Mouse (Mus musculus): Measurements from ENCODE around the gene Casp12. TPM values are rescaled to one million over a fixed set of nuclear protein-coding genes. Genes with fewer than 3 reads are reported as not detected.

Gene Casp12
- total RNA-seq, 2 experiments from 2014 or later, result 0.18 to 0.59 TPM

Other genes with a start within 250 kb of the Casp12 start
- gene Casp1, start 46.9 kb upstream of the Casp12 start, total RNA-seq (2015), result 132 and 154 TPM in 2 replicates
- gene Casp1, start 46.9 kb upstream of the Casp12 start, total RNA-seq (2017), result 99.5 and 118 TPM in 2 replicates
- 36.7 and 46.9 TPM in 2 replicates for gene Casp4, start 36.6 kb upstream of the Casp12 start, total RNA-seq (2015)
- gene Casp4, start 36.6 kb upstream of the Casp12 start, total RNA-seq (2017), result 31.6 and 42.1 TPM in 2 replicates